Mouse (Mus musculus) embryo, embryonic 9.5 days (tissue): Measurements from ENCODE around the gene Shank2.

ENCODE experiments used
- DNase-seq: peaks from one replicate; pipeline ENCODE4 v3.0.0-alpha.2; 2017; ENCODE audit errors: extremely low spot score

The Shank2 gene

DNA sequence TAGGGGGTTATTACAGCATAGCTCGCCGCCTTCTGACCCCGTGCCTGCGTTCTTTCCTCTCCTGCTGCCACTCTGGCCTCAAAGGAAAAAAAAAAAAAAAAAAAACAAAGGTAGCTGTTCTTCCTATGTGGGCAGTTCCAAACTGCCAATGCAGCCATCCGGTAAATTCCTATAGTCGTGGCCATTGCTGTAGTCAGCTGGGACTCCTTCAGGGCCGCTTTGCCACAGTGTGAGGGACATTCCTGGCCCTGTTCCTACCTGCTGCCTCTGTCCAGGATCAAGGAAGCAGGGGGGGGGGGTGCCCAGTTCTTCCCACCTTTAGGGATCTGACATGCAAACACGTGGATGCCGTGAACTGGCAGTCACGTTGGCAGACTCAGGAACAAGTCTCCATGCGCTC, 29.1 kb downstream of the Shank2 start:
- no peak for DNase-seq

DNA sequence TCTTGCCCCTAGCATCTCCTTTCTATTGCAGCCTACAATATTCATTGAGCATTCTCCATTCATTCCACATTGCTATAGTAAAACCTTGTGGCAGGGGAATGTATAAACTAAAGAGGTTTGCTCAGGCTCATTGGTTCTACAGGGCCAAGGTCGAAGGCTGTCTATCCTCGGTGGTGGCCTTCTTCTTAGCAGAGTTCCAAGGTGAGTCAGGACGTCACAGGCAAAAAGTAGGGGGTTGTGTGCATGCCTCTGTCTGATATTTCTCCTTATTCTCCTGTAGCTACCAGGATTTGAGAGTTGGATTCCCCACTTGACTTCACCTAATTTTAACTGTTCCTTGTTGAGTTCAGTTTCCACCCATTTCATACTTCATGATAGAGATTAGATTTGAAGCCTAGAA, 29.9 kb downstream of the Shank2 start:
- no peak for DNase-seq

DNA sequence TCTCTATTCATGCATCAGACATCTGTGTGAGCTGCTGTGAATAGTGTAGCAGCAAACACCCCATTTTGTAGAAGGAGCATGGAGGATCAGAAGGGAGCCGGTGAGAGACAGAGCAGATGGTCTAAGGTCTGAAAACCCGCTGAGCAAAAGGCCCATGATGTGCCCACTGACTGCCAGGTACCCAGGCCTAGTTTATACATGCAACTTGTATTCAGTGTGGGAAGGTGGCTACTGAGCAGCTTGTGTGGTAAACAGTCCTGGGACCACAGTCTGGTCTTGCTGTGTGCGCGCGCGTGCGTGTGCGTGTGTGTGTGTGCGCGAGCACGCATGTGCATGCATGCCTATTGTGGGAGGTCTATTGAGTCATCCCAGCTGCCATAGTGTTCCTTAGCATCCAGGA, 35.8 kb downstream of the Shank2 start:
- no peak for DNase-seq

DNA sequence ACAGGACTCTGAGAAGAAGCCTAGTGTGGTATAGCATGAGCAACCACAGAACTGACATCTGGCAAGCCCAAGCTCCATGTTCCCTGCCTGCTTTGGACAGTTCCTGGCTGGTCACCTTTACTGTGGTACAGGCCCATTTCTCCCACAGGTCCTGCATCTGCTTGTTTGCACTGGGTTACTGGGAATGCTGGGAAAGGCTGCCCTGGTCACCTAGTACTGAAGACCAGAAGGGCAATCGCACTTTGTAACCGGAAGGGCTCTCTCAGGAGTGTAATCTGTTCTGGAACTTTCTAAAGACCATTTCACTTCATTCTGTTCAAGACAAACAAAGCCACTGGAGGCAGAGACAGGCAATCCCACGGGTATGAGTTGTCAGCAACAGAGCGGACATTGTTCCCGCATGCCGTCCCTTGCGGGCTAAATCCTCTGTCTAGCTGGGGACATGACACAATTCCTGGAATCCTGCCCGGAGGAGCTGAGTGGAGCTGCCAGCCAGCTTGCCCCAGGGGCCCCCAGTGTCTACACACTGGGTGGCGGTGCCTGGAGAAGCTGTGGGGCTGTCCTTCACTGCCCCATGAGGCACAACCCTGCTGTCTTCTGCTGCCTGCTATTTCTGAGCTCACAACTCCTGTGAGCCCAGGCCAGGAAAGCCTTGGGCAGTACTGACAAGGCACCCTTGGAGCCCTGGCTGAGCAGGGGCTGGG, 36.4 kb downstream of the Shank2 start:
- no peak for DNase-seq

DNA sequence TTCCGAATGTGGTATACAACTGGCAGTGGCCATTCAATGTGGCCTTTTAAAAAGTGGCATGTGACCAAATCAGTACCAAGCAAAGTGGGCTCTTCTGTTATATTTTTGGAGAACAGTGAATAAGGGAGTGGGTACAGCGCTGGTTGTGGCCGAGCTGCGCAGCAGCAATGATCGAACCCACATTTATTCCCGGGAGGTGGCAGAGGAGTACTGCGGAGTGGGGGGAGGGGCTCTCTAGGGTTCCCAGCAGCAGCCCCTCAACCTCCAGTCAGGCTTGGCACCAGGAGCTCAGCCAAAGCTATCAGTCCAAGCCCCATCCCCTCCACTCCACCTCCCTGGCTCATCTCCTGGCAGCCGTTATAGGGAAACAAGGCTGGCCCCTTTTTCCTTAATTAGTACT, 37.0 kb downstream of the Shank2 start:
- no peak for DNase-seq

DNA sequence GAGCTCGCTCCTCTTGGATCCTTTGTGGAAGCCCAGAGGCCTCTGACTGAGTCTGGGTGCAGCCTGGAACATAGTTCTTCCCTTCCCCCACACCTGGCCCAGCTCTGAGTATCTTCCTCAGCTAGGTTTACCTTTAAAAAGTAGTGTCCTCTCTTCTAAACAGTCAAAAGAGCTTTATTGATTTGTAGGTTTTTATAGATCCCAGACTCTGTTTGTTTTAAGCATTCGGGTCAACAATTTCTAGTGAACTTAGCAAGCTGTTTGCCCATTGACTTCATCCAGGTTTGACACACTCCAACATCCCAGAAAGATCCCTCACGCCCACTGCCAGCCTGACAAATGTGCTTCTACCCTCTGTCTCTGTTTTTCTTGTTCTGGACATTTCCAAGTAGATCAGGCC, 38.6 kb downstream of the Shank2 start:
- no peak for DNase-seq

DNA sequence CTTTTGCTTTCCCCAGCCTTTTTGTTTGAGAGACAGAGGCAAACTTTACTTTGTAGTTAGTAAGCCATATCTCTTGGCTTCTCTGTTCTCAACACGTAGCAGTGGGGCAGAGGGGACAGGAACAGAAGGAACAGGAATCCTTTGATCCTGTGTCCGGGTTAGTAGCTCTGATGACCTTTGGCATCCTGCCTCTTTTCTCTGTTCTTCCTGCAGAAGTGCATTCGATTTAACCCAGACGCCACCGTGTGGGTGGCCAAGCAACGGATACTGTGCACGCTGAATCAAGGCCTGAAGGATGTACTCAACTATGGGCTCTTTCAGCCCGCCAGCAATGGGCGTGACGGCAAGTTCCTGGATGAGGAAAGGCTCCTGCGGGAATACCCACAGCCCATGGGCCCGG, 50.3 kb downstream of the Shank2 start:
- DNase-seq = peak; percentile 61

DNA sequence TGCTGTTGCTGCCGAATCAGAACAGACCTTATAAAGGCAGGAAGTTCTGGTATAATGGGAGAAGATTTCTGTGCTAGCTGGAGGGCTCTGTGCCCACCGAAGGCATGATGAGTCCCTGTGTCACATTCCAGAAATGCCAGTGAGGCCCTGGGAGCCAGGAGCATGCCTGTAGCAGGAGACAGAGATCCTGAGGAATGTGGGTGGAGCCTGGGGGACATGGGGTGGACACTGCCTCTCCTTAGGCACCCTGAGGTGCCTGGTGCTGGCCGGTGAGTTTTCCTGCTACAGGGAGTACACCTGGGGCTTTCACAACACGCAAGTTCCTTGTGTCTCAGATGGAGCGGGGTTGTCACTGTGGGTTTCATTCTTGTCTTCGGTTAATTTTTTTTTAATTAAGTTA, 53.5 kb downstream of the Shank2 start:
- no peak for DNase-seq

DNA sequence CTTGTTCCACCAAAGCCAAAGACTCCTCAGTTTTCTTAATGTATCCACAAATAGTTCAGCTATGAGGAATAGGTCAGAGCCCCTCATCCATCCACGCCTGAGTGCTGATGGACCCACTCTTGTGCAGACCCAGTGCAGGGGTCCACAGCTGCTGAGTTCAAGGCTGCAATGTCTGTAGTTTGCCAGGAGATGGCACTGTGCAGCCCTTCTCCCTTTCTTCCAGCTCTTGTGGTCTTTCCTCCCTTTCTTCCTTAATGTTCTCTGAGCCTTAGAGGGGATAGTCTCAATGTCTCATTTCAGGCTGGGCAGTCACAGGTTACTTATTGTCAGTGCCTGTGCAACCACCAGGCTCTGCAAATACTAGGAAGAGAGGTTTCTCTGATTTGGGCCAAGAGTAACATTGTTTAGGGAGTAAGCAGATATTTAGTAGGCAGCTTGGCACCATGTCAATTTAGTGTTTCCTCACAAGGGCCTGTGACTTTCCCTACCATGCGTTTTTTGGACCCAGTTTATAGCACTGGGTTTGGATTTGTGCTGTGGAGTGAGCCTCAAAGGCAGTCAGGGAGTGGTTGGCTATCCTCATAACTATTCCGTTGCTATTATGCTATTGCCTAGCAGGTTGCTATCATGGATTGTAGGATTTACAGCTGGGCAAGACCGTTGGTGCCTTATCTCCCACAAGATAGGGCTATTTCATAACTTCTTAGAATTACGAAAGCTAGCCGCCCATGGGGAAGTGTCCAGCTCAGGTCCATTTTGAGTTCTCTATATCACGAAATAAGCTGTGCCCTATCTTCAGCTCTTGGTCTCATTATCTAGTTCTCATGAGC, 54.2 kb downstream of the Shank2 start:
- DNase-seq = peak; percentile 47

DNA sequence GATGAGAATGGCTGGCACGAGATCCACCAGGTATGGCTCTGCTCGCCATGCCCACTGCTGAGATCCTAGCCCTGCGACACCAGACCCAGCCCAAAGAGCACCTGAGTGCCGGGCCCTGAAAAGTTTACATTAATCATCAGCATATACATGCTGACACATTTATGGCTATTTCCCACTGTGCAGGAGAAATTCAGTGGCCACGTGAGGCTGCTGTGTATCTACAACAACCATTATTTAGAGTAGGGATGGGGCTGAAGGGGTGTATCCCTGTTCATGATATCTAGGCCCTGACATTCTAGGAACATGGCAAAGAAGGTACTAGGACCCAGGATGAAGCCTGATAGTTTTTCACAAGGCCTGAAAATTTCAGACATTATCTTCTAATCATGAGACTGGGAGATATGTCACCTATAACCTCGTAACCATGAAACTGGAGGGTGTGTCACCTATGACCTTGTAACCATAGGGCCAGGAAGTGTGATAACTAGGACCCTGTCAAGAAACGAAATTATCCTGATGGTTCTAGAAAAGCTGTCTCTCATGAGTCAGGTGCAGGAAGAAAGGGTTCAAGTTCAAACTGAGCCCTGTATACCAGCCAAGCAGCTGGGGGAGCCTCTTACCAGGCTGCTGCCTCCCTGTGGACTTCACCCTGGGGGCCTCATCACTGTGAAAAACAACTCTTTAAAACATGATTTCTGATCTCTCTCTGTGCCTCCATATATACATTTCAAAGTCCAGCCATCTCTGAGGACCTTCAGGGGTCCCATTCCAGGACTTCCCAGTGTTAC, 68.6 kb downstream of the Shank2 start:
- no peak for DNase-seq

DNA sequence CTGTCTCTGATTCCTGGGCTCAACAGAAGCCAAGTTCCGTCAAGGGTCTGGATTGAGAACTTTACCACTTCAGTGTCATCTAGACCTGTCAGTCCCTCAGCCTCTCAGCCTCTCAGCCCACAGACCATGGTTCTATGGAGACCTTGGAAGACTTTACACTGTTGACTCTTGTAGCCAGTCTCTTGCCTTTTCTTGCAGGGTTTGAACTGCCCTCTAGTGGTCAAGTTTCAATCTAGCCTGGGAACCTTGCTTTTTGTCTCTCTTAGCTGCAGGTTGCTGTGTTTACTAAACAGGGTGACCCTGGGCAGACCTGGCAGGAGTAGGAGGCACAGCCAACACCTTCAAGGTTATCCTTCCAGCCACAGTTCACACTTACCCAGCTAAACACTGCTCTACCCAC, 70.5 kb downstream of the Shank2 start:
- peak; percentile 37 for DNase-seq

DNA sequence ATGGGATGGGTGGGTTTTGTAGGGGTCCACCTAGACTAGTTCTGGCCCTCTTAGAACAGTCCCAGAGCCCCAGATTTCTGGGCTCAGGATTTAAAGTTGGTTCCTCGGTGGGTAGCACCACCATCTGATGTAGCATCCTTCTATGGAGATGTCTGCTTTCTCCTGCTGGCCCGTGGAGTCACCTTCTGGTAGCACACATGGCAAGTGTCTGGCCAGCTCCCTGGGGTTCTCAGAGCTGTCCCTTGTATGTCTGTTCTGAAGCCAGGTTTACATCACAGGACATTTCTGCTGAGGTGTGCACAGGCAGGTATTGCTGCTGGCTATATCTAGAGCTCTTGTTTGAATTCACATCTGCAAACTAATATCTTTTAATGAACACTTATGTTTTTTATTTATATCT, 71.1 kb downstream of the Shank2 start:
- no peak for DNase-seq

DNA sequence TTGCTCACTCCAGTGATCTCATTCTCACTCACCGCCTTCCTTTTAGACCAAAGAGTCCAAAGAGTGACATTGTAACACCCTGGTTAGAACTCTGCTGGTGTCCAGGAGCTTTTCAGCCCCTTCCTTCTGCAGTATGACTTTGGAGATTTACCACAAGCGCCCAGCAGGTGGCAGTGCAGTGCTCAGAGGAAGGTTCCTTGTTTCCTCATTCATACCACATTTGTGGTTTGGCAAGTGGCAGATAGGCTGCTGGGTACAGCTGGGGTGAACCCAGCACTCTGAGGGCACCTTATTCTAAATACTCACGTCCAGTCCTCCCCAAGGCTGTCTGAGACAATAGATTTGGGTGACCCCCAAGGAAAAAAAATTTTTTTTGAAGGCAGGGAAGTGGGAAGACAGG, 73.0 kb downstream of the Shank2 start:
- peak; percentile 60 for DNase-seq

DNA sequence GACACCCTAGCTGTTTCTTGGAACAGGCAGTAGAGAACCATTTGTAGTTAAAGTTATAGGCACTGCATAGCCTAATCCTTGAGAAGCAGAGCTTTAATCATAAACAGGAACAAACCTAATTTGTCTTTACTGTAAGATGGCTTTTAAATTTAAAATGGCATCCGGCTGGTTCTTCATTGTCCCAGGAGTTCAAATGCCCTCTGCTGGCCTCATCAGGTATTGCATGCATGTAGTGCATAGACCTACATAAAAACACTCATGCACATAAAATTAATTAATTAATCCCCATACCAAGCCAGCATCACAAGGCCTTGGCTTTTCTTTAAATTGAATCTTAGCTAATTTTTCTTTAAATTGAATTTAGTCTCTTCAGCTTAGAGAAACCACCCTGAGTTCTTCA, 76.9 kb downstream of the Shank2 start:
- peak; percentile 14 for DNase-seq

DNA sequence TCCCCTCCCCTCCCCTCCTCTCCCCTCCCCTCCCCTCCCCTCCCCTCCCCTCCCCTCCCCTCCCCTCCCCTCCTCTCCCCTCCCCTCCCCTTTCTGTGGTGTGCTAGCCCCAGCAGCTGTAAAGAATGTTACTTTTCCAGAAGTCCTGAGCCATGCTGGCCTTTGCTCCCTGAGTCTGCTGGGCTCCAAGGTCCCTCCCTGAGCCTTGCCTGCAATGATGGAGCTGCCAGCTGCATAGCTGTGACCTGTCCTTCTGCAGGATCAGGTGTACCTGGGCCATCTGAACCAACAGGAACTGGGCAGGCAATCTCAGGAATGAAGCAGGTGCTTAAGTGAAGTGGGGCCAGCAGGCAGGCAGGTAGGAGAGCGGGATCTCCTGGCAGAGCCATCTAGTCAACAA, 78.1 kb downstream of the Shank2 start:
- DNase-seq = no peak

DNA sequence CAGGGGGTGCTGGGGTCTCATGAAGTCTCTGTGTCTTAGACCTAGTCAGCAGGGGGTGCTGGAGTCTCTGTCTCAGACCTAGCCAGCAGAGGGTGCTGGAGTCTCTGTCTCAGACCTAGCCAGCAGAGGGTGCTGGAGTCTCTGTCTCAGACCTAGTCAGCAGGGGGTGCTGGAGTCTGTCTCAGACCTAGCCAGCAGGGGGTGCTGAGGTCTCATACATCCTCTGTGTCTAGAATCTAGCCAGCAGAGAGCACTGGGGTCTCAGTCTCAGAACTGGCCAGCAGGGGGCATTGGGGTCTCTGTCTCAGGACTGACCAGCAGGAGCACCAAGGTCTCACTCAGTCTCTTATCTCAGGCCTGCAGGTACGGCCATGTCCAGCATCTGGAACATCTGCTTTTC, 79.7 kb downstream of the Shank2 start:
- peak; percentile 16 for DNase-seq

DNA sequence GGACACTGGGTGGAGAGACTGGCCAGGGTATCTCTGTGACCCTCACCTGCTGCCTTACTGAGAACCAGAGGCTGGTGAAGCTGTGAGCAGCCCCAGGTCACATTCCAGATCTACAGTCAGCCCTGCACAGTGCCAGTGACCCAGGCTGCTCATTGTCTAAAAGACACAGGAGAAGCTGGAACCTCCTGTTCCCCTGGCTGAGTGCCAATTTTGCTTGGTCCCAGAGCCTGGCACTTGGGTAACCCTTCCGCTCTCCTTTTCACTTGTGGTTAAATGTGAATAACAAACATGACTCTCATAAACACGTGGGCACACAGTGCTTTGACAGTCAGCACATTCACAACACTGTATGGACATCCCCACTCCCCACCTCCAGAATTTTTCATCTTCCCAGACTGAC, 80.2 kb downstream of the Shank2 start:
- DNase-seq = no peak

DNA sequence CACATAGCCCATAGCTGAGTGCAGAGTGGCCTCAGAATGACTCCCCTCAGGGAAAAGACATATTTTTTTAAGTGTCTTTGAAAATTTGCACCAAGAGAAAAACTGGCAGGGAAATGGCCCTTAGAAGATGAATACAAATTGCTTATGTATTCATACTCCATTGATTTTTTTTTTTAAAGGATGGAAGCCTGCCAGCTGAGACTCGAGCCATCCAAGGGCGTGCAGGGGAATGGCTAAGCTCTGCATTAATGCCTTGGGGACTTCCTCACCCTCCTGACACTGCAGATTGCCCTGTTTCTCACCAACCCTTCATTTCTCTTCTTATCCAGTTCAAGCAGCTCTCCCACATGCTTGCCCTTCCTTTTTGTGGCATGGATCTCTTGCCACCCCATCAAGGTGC, 85.5 kb downstream of the Shank2 start:
- no peak for DNase-seq

DNA sequence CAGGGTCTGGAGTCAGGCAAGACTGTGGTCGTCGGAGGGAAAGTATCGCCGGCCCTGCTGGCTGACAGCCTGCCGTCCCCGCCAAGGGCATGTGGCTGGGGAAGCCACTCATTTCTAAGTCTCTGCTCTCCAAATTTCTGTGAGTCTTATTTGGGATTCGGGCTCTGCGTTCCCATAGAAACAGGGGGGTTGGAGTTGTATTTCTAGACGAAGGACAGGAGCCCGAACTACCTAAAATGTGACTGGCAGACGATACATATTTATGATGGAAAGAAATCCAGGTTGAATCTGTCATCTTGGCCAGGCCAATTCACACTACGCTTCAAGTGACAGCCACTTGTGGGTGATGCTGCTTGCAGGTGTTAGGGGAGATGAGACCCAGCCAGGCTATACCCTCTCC, 92.4 kb downstream of the Shank2 start:
- no peak for DNase-seq

DNA sequence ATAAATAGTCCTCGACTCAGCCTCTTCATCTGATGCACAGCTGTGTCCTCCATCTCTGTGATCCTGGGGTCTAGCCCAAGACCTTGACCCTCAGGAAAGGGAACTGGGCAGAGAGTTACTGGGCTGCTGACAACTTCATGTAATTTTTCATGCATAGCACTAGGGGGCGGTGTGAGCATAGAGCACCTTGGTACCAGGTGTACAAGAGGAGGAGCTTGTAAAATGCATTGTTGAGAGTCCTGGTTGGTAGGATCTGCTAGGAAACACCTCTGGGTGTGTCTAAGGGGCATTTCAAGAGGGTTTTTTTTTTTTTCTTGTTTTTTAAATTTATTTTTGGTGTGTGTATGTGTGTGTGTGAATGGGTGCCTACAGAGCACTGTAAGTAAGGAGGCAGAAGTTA, 95.6 kb downstream of the Shank2 start:
- DNase-seq = peak; percentile 26

DNA sequence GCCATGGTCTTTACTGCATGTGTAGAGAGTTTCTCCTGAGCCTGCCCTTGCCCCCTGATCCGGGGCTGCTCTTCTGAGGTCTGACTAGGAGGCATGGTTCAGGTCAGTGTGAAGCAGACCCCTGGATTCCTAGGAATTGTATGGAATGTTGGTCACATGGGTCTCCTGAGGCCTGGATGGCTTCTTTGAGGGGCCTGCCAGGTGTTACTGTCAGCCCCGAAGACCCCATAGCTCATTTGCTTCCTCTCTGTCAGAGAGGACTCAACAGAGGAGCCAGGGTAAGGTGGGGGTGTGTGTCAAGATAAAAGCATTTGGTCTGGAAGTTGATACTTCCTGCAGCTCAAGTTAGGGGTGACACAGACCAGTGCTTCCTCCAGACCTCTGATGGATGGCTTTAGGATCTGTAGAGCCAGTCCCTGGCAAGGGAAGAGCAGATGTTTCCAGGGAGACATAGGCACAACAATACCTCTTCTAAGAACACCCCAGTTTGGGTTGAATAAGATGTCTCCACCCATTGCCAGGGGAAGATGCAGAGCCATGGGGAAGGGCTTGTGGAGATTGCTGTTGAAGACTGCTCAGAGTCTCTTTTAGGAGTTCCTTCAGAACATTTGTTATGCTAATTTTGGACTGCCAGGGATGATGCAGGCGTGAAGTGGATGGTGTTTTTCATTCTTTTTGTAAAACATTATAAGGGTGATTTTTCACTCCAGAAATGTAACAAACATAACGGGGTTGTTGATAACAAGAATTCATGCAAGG, 100.7 kb downstream of the Shank2 start:
- DNase-seq = peak; percentile 13

DNA sequence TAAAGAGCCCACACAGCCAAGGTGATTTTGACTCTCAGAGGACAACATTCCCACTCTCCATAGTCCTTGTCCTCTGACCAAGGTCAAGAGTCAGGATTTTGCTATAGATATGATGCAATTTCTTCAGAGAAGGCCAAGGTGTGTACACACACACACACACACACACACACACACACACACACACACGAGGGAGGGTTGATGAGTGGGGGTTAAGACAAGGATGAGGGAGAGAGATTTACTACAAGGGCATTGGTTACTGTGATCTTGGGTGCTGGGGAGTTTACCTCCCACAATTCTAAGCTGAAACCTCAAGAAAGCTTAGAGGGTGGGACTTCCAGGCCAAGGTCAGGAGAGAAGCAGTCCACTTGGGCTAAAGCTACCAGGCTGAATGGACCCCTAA, 104.2 kb downstream of the Shank2 start:
- no peak for DNase-seq
